Mouse (Mus musculus) testis, adult 2 months (tissue): ENCODE data around the gene Hmgn3.

Experiments
- CTCF ChIP-seq: fragments of 200-500 bp; IDR thresholded peaks from 2 replicates; pipeline ENCODE4 v1.5.1; 2012; ENCODE audit warnings: low read depth, mild to moderate bottlenecking, inconsistent platforms, low read length, moderate library complexity; ENCODE audit not compliant: control insufficient read depth, insufficient read depth, insufficient replicate concordance
- POLR2A ChIP-seq: fragments of 200-500 bp; IDR thresholded peaks from 2 replicates; pipeline ENCODE4 v1.6.1; 2012; ENCODE audit warnings: low read depth, mild to moderate bottlenecking, inconsistent platforms, low read length, moderate library complexity; ENCODE audit not compliant: control insufficient read depth

- TF ChIP-seq CTCF: no peak
- TF ChIP-seq POLR2A: no peak
These were observed 66.8 kb downstream of the Hmgn3 start for GRCm38 (mm10) chr9:83079724-83080123.
